Mouse (Mus musculus): ENCODE measurements around the gene Gcdh. TPM values are rescaled to one million over a fixed set of nuclear protein-coding genes. Genes with fewer than 3 reads are reported as not detected.

The Gcdh gene
- total and polyA plus RNA-seq, 2 experiments = 560 to 2,081 TPM

- Histone ChIP-seq H3K9ac (ENCODE audit: low read depth, low read length) (peak overlapping the region; percentile 91), H3K4me1 (ENCODE audit: control insufficient read depth, insufficient read depth, low read length) (peaks cover 9% of the 10 kb centered on the region; the same call in 1 of the 2 replicates), H3K4me3 (ENCODE audit: insufficient read depth, low read depth, low read length) (peak overlapping the region; percentile 88), H3K79me2 (ENCODE audit: control insufficient read depth, insufficient read depth, low read length) (peaks cover 3% of the 10 kb centered on the region; the same call in 1 of the 2 replicates), H3K36me3 (ENCODE audit: control insufficient read depth, insufficient read depth, low read length) (peaks cover 29% of the 10 kb centered on the region), H3K27me3 (ENCODE audit: control insufficient read depth, insufficient read depth, low read length) (no peaks in the 10 kb centered on the region), H3K27ac (replicated peaks; ENCODE audit: insufficient read depth, low read depth, low read length) (peak overlapping the region; percentile 94)
- TF ChIP-seq POLR2A (IDR thresholded peaks at IDR 0.05; ENCODE audit: extremely low read depth, insufficient read depth, low read length) = no peak
- TF ChIP-seq CTCF (IDR thresholded peaks at IDR 0.05; ENCODE audit: low read depth, low read length) = no peak
- 4% methylated on average over 31 of the region's 31 CpGs for WGBS
- peak; percentile 89 for DNase-seq (ENCODE audit: extremely low read depth, low read depth, low spot score)
Observed at GRCm38 (mm10) chr8:84892993-84893708, 570 bp downstream of the Gcdh start.

GRCm38 (mm10) chr8:84889141-84889540 lies 4.6 kb downstream of the Gcdh start:
- Histone ChIP-seq H3K4me1 (ENCODE audit: control insufficient read depth, insufficient read depth, low read length) (peaks cover 9% of the 10 kb centered on the region; the same call in 1 of the 2 replicates), H3K79me2 (ENCODE audit: control insufficient read depth, insufficient read depth, low read length) (peaks cover 3% of the 10 kb centered on the region; the same call in 1 of the 2 replicates), H3K9ac (ENCODE audit: low read depth, low read length) (no peak overlapping the region), H3K4me3 (ENCODE audit: insufficient read depth, low read depth, low read length) (no peak overlapping the region), H3K36me3 (ENCODE audit: control insufficient read depth, insufficient read depth, low read length) (peaks cover 53% of the 10 kb centered on the region), H3K27me3 (ENCODE audit: control insufficient read depth, insufficient read depth, low read length) (no peaks in the 10 kb centered on the region), H3K27ac (replicated peaks; ENCODE audit: insufficient read depth, low read depth, low read length) (no peak overlapping the region)
- no peak for TF ChIP-seq POLR2A (IDR thresholded peaks at IDR 0.05; ENCODE audit: extremely low read depth, insufficient read depth, low read length)
- no peak for TF ChIP-seq CTCF (IDR thresholded peaks at IDR 0.05; ENCODE audit: low read depth, low read length)
- 28% methylated on average over 1 of the region's 1 CpGs for WGBS
- peak; percentile 53 for DNase-seq (ENCODE audit: extremely low read depth, low read depth, low spot score)

- H3K9ac ChIP-seq (ENCODE audit: low read depth, low read length) = no peak overlapping the region
- peaks cover 53% of the 10 kb centered on the region for H3K36me3 ChIP-seq (ENCODE audit: control insufficient read depth, insufficient read depth, low read length)
- no peaks in the 10 kb centered on the region for H3K27me3 ChIP-seq (ENCODE audit: control insufficient read depth, insufficient read depth, low read length)
- no peak overlapping the region for H3K4me3 ChIP-seq (ENCODE audit: insufficient read depth, low read depth, low read length)
- H3K4me1 ChIP-seq (ENCODE audit: control insufficient read depth, insufficient read depth, low read length) = peaks cover 9% of the 10 kb centered on the region; the same call in 1 of the 2 replicates
- TF ChIP-seq POLR2A (IDR thresholded peaks at IDR 0.05; ENCODE audit: extremely low read depth, insufficient read depth, low read length) (no peak), CTCF (IDR thresholded peaks at IDR 0.05; ENCODE audit: low read depth, low read length) (no peak)
- no peak overlapping the region for H3K27ac ChIP-seq (replicated peaks; ENCODE audit: insufficient read depth, low read depth, low read length)
- WGBS = 89% methylated on average over 3 of the region's 3 CpGs
- H3K79me2 ChIP-seq (ENCODE audit: control insufficient read depth, insufficient read depth, low read length) = peaks cover 3% of the 10 kb centered on the region; the same call in 1 of the 2 replicates
- DNase-seq (ENCODE audit: extremely low read depth, low read depth, low spot score) = no peak
Observed at GRCm38 (mm10) chr8:84888280-84888679, 5.4 kb downstream of the Gcdh start.

GRCm38 (mm10) chr8:84884728-84885127 lies 9.0 kb downstream of the Gcdh start:
- TF ChIP-seq POLR2A (IDR thresholded peaks at IDR 0.05; ENCODE audit: extremely low read depth, insufficient read depth, low read length) (no peak), CTCF (IDR thresholded peaks at IDR 0.05; ENCODE audit: low read depth, low read length) (no peak)
- no peak for DNase-seq (ENCODE audit: extremely low read depth, low read depth, low spot score)
- H3K27ac ChIP-seq (replicated peaks; ENCODE audit: insufficient read depth, low read depth, low read length) = no peak overlapping the region
- no peak overlapping the region for H3K4me3 ChIP-seq (ENCODE audit: insufficient read depth, low read depth, low read length)
- no peak overlapping the region for H3K9ac ChIP-seq (ENCODE audit: low read depth, low read length)
- H3K36me3 ChIP-seq (ENCODE audit: control insufficient read depth, insufficient read depth, low read length) = peaks cover 38% of the 10 kb centered on the region
- H3K27me3 ChIP-seq (ENCODE audit: control insufficient read depth, insufficient read depth, low read length) = no peaks in the 10 kb centered on the region
- 81% methylated on average over 4 of the region's 4 CpGs for whole genome bisulfite sequencing
- H3K79me2 ChIP-seq (ENCODE audit: control insufficient read depth, insufficient read depth, low read length) = no peaks in the 10 kb centered on the region
- no peaks in the 10 kb centered on the region for H3K4me1 ChIP-seq (ENCODE audit: control insufficient read depth, insufficient read depth, low read length)

- Histone ChIP-seq H3K27ac (replicated peaks; ENCODE audit: insufficient read depth, low read depth, low read length) (no peak overlapping the region), H3K4me3 (ENCODE audit: insufficient read depth, low read depth, low read length) (no peak overlapping the region), H3K36me3 (ENCODE audit: control insufficient read depth, insufficient read depth, low read length) (no peaks in the 10 kb centered on the region), H3K27me3 (ENCODE audit: control insufficient read depth, insufficient read depth, low read length) (no peaks in the 10 kb centered on the region), H3K9ac (ENCODE audit: low read depth, low read length) (no peak overlapping the region), H3K4me1 (ENCODE audit: control insufficient read depth, insufficient read depth, low read length) (no peaks in the 10 kb centered on the region), H3K79me2 (ENCODE audit: control insufficient read depth, insufficient read depth, low read length) (no peaks in the 10 kb centered on the region)
- no peak for DNase-seq (ENCODE audit: extremely low read depth, low read depth, low spot score)
- no peak for TF ChIP-seq CTCF (IDR thresholded peaks at IDR 0.05; ENCODE audit: low read depth, low read length)
- no peak for TF ChIP-seq POLR2A (IDR thresholded peaks at IDR 0.05; ENCODE audit: extremely low read depth, insufficient read depth, low read length)
- 91% methylated on average over 1 of the region's 1 CpGs for WGBS
Observed at GRCm38 (mm10) chr8:84878915-84879314, 14.8 kb downstream of the Gcdh start.

All from liver, adult 2 months (tissue).